11 mouse cellular contexts compared by ENCODE assay signal in genomic region chr14:25538522-25538921, GRCm38 (mm10).
"Had no signal": no experiment of that assay in that cellular context is flagged by ENCODE, and none has a peak within 500 bp of the region (broad histone marks: within the 10 kb centered on the region; RNA-seq: fewer than 3 reads in every experiment).

No protein-coding gene starts in this region.

- H3K4me3 ChIP-seq: limb, embryonic 13.5 days; midbrain, embryonic 15.5 days had no signal

- DNase-seq: kidney, postnatal 10 days; left cerebral cortex, postnatal 4 days; lung, adult 2 months; lung, postnatal 36 days; right cerebral cortex, adult 18-20 months; right cerebral cortex, postnatal 25 days; thymus, postnatal 36 days had no signal

- H3K9ac ChIP-seq: limb, embryonic 13.5 days; liver, embryonic 14.5 days; midbrain, embryonic 15.5 days had no signal

- ATAC-seq: lung, postnatal 0 days; midbrain, embryonic 15.5 days had no signal

- H3K27me3 ChIP-seq: limb, embryonic 13.5 days; midbrain, embryonic 15.5 days had no signal

- H3K36me3 ChIP-seq: midbrain, embryonic 15.5 days had no signal

- H3K4me2 ChIP-seq: limb, embryonic 13.5 days; midbrain, embryonic 15.5 days had no signal

- H3K27ac ChIP-seq: limb, embryonic 13.5 days; liver, embryonic 14.5 days had no signal

- H3K9me3 ChIP-seq: limb, embryonic 13.5 days; midbrain, embryonic 15.5 days had no signal
